11 mouse cellular contexts compared by ENCODE assay signal in the genomic region with DNA sequence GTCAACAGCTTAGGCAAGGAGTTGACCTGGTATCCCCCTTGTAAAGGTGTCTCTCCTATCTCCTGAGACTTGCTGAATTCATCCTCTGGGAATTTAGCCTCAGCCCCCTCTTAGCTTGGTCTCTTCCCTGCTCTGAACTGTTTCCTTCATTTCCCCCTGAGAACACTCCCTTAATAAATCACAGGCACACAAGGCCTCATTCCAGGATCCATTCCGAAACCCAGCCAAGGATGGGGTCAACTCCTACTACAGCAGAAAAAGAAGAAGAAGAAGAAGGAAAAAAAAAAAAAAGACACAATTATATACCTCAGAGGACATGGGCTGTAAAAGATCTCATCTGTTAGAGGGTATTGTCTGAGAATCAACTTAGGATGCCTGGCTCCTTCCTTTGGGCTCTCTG.
A peak's percentile ranks its signal among the peaks of the same experiment; 100 is the strongest.
DNase-seq lines count a peak whose midpoint lies in the region; ATAC-seq and TF ChIP-seq lines count a peak whose summit lies in the region.
"Had no signal": no experiment of that assay in that cellular context is flagged by ENCODE, and none has a peak within 500 bp of the region (broad histone marks: within the 10 kb centered on the region; RNA-seq: fewer than 3 reads in every experiment).

No protein-coding gene starts in this region.

- H3K36me3 ChIP-seq in kidney, adult 2 months (ENCODE audit: control insufficient read depth, insufficient read depth, low read length), result no peaks in the 10 kb centered on the region
- H3K36me3 ChIP-seq in forebrain, embryonic 12.5 days (replicated peaks), result no peaks in the 10 kb centered on the region

- DNase-seq in kidney, adult 2 months, result peak; percentile 41
- DNase-seq in kidney, postnatal 25 days, result no peak
- peak; percentile 8 for DNase-seq in urinary bladder, postnatal 25 days (ENCODE audit: low spot score)
- no peak for DNase-seq in urinary bladder, adult 2 months (ENCODE audit: low spot score)
- peak; percentile 52 for DNase-seq in kidney, postnatal 14 days
- no peak for DNase-seq in left cerebral cortex, postnatal 25 days (ENCODE audit: low spot score in 2 of 2)
- DNase-seq: cerebellum, adult 11-12 months; liver; retina, postnatal 1 day had no signal

- no peak overlapping the region for H3K4me2 ChIP-seq in forebrain, embryonic 12.5 days

- TF ChIP-seq CTCF in kidney, adult 2 months (conservative IDR thresholded peaks at IDR 0.05; ENCODE audit: insufficient read depth, insufficient read length, low read depth, low read length), result no peak

- intact Hi-C loops in left cerebral cortex, postnatal 25 days (cut with DNase I), result loop anchor here (10.0 kb wide), 2 partner anchors 117 to 147 kb away; a partner anchor contains a TSS

- TF ChIP-seq POLR2A in kidney, adult 2 months (IDR thresholded peaks at IDR 0.05; ENCODE audit: low read depth, low read length), result no peak

- H3K9me3 ChIP-seq in forebrain, embryonic 12.5 days, result no peaks in the 10 kb centered on the region

- no peak for ATAC-seq in forebrain, embryonic 12.5 days (ENCODE audit: low FRiP score)
- ATAC-seq: inflammation-experienced regulatory T-cells, adult 6 months had no signal

- 52% methylated on average over 1 of the region's 1 CpGs for WGBS in kidney, adult 2 months
- 77% methylated on average over 1 of the region's 1 CpGs for WGBS in forebrain, embryonic 12.5 days

- H3K27me3 ChIP-seq in kidney, adult 2 months (replicated peaks; ENCODE audit: control insufficient read depth, insufficient read depth, low read length), result no peaks in the 10 kb centered on the region
- peaks cover 41% of the 10 kb centered on the region for H3K27me3 ChIP-seq in forebrain, embryonic 12.5 days

- peaks cover 17% of the 10 kb centered on the region for H3K4me1 ChIP-seq in kidney, adult 2 months (ENCODE audit: control insufficient read depth, insufficient read depth, low read length)
- peaks cover 29% of the 10 kb centered on the region for H3K4me1 ChIP-seq in forebrain, embryonic 12.5 days

- H3K9ac ChIP-seq in forebrain, embryonic 12.5 days, result no peak overlapping the region

- H3K27ac ChIP-seq in kidney, adult 2 months (ENCODE audit: insufficient read depth, low read depth, low read length), result no peak overlapping the region
- no peak overlapping the region for H3K27ac ChIP-seq in forebrain, embryonic 12.5 days

- no peak overlapping the region for H3K4me3 ChIP-seq in kidney, adult 2 months (ENCODE audit: insufficient read depth, low read depth, low read length)
- no peak overlapping the region for H3K4me3 ChIP-seq in forebrain, embryonic 12.5 days (replicated peaks)

Comparison
In these comparisons a context has a peak if more than half of its experiments do, and no peak if none do; other contexts are left out.
1. DNase-seq: peak in kidney, adult 2 months (single experiment), urinary bladder, postnatal 25 days (single experiment) and kidney, postnatal 14 days (single experiment); none in kidney, postnatal 25 days (0 of 2), urinary bladder, adult 2 months (single experiment) and left cerebral cortex, postnatal 25 days (0 of 2).